Mouse (Mus musculus): ENCODE measurements around the gene Tbc1d20. TPM values are rescaled to one million over a fixed set of nuclear protein-coding genes. Genes with fewer than 3 reads are reported as not detected.
"Not testable (repeated sequence)": the region's sequence is repeated elsewhere in the genome, so short reads cannot be mapped to it uniquely, and the experiment has no call there.

The Tbc1d20 gene
- total RNA-seq, 2 experiments from 2014 or later, result 50.1 to 54.8 TPM

DNA sequence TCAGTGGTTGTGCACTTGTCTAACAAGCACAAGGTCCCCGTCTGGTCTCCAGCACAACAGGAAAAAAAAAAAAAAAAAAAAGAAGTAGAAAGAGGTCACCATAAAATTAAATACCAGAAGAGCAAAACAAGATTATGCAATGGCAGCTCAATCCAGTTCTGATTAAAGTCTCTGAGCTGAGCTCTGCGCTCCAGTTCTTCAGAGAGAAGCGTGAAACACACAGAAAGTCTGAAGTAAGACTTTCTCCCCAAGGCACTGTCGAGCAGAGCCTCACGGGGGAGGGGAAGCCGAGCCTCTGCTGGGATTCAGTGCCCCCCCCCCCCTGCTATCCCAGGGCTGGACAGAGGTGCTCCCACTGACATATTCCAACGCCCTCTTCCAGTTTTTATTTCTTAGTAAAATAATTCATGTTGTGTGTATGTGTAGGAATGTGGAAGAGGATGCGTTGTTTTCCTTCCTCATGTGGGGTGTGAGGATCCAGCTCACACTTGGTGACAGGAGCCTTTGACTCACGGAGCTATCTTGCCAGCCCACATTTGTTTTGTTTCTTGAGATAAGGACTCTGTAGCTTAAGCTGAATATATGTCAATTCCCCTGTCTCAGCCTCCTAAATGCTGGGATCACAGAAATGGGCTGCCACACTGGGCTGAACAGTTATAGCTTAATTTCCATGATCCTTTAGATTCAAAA is 53.3 kb downstream of the Tbc1d20 start:
- DNase-seq (ENCODE audit: low spot score in 2 of 2), result no peak
- intact Hi-C loops (cut with DNase I), result no loop called here

DNA sequence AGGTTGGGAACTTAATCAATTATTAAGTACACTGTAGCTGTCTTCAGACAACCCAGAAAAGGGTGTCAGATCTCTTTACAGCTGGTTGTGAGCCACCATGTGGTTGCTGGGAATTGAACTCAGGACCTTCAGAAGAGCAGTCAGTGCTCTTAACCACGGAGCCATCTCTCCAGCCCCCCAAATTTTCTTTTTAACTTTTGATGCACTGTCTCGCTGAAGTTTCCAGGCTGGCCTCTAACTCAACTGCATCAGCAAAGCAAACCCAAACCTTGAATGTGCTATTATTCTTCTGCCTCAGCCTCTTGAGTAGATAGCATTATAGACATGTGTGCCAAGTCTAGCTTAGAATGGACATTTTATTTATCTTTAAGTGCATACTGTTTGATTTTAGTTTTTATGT is 54.1 kb downstream of the Tbc1d20 start:
- DNase-seq (ENCODE audit: low spot score in 2 of 2), result no peak
- intact Hi-C loops (cut with DNase I), result no loop called here

DNA sequence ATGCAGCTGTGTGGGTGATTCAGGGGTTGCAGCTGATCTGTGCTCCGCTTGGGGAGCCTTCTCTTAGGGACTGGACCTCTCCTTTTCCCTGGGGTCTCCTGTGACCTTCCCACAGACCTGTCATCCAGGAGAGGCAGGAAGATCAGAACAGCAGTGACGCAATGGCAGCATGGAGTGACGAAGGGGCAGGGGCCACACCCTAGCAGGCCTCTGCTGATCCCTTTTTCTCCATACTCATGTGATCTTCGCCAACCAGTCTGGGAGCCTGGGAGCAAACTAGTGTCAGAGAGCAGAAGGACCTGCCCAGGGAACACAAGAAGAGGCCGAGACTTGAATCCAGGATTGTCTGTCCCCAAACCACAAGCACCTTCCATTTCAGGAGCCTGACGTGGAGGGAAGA is 55.6 kb downstream of the Tbc1d20 start:
- intact Hi-C loops (cut with DNase I), result no loop called here
- no peak for DNase-seq (ENCODE audit: low spot score in 2 of 2)

DNA sequence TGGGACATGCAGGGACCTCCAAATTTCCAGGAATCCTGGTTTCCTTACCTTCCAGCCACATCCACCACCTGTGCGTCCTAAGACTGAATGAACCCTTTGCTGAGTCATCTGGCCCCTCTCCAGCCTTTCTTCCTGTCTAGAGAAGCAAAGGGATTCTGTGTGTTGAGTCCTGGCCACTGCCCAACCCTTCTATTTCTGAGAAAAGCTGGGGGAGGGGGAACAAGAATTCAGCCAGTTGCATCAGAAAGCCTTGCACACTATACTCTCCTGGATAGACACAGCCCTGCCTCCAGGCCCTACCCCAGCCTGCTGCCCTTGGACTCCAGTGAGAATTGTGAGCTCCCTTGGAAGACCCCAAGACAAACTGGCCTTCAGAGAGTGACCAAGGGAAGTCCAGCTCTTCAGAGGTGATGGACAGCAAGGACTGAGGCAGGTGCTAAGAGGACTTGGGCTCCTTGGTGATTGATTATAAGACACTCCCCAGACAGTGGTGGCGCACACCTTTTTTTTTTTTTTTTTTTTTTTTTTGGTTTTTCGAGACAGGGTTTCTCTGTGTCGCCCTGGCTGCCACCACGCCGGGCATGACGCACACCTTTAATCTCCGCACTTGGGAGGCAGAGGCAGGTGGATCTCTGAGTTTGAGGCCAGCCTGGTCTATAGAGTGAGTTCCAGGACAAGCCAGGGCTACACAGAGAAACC is 56.4 kb downstream of the Tbc1d20 start:
- intact Hi-C loops (cut with DNase I), result no loop called here
- DNase-seq (ENCODE audit: low spot score in 2 of 2), result peak; percentile 51 to 73

DNA sequence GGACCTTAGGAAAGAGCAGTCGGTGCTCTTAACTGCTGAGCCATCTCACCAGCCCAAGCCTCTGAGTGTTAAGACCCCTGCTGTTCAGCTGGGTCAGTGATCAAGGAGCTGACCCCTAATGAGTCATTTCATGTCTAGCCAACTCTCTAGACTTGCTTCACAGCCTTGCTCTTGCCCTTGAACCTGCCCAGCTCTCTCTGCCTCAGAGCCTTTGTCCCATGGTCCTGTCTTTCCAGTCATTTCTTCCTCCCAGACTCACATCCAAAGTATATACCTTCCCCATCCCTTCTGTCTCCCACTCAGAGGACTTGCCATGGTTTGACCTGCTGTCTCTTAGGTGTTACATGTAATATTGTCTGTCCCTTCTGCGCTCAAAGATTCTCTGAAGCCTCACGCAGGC is 63.6 kb downstream of the Tbc1d20 start:
- no peak for DNase-seq (ENCODE audit: low spot score in 2 of 2)
- intact Hi-C loops (cut with DNase I), result no loop called here

DNA sequence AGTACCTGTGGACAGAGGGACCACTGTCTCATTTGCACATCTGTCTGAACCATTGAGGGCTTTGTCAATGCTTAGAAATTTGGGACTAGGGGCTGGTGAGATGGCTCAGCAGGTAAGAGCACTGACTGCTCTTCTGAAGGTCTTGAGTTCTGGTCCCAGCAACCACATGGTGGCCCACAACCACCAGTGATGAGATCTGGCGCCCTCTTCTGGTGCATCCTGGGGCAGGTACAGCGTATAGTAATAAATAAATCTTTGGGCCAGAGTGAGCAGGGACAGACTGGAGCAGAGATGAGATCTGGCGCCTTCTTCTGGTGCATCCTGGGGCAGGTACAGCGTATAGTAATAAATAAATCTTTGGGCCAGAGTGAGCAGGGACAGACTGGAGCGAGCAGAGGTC is 65.3 kb downstream of the Tbc1d20 start:
- intact Hi-C loops (cut with DNase I); DNase-seq (ENCODE audit: low spot score in 2 of 2): not testable (repeated sequence)

DNA sequence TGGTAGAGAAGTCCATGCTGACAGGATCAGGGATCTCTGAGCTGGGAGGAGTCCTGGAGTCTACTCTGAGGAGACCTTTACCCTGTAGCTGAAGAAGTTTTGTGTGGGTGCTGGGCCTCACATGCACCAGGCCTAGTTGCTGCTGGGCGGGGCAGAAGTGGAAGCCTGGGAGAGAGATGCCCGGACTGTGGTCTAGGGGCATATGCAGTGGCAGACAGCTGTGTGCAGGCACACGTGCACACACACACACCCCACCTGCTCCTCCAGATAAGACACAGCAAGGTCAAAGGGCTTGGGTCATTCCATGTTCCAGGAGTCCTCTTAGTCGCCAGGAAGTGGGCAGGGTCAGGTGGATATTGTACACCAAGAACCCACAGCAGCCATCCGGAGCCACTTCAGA is 66.0 kb downstream of the Tbc1d20 start:
- intact Hi-C loops (cut with DNase I), result loop anchor here (10.0 kb wide), 1 partner anchor 335 kb away; no protein-coding TSS in a partner anchor

DNA sequence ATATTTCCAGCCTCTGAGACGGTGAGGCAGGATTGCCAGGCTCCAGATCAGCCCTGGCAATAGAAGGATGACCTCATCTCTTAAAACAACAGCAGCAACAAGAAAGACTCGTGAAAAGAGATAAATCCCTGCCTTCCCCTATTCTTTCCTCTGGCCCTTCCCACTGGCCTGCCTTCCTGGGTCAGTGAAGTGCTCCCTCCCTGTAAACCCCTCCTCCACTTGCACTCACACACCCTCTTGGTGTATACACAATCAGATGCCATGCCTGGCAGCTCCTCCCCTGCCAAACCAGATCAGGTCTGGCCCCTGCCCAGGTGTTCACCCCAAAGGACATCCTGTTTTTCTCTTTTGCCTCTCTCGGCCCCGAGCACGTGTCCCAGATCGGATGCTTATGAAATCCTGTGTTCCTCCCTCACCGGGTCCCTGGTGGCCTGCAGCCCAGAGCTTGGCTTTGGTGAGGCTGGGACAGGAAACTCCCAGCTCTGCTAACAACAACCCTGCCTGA is 66.7 kb downstream of the Tbc1d20 start:
- intact Hi-C loops (cut with DNase I), result loop anchor here (10.0 kb wide), 1 partner anchor 336 kb away; no protein-coding TSS in a partner anchor
- no peak for DNase-seq (ENCODE audit: low spot score in 2 of 2)

More for the DNA sequence above, 66.0 kb downstream of the Tbc1d20 start:
- DNase-seq (ENCODE audit: low spot score in 2 of 2), result no peak

DNA sequence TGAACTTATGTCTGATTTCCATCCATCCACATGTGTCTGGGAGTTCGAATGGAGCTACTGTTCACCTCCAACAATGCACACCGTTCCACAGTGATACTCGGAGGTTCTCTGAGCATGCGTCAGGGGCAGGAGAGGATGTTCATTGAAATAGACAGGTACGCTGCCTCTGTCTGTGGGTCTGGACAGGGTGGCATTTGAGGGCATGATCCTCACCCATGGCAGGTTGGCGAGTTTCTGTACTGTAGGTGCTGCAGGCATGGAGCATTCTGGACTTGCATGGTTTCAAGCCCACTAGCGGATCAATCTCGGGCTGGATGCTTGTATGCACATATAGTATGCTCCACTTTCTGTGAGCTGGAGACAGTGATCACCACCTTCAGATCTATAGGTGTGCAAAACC is 67.6 kb downstream of the Tbc1d20 start:
- DNase-seq (ENCODE audit: low spot score in 2 of 2), result no peak
- intact Hi-C loops (cut with DNase I), result loop anchor here (10.0 kb wide), 1 partner anchor 336 kb away; no protein-coding TSS in a partner anchor

Other genes with a start within 250 kb of the Tbc1d20 start
- gene Scrt2, start 212.3 kb upstream of the Tbc1d20 start, total RNA-seq (2021), result 1 to 10 TPM; 9.0 to 9.1 TPM
- gene Srxn1, start 188.3 kb upstream of the Tbc1d20 start, total RNA-seq (2021), result 10 to 100 TPM; 58.4 to 62.4 TPM
- 1 to 10 TPM in 1 of 2 experiments, under 1 TPM in 1; 0.75 to 1.2 TPM for gene Tcf15, start 150.3 kb upstream of the Tbc1d20 start, total RNA-seq (2021)
- 100 to 1,000 TPM; 107 TPM for gene Csnk2a1, start 67.0 kb upstream of the Tbc1d20 start, total RNA-seq (2021)
- gene Rbck1, start 38.8 kb downstream of the Tbc1d20 start, total RNA-seq (2021), result 100 to 1,000 TPM; 107 to 116 TPM
- under 1 TPM; 0.34 to 0.99 TPM for gene Trib3, start 50.2 kb downstream of the Tbc1d20 start, total RNA-seq (2021)
- gene Nrsn2, start 82.8 kb downstream of the Tbc1d20 start, total RNA-seq (2021), result 10 to 100 TPM; 38.3 to 57.6 TPM
- gene Sox12, start 104.2 kb downstream of the Tbc1d20 start, total RNA-seq (2021), result 10 to 100 TPM; 17.9 to 22.0 TPM
- 10 to 100 TPM in 1 of 2 experiments, 1 to 10 TPM in 1; 8.7 to 11.9 TPM for gene Zcchc3, start 121.2 kb downstream of the Tbc1d20 start, total RNA-seq (2021)
- gene 6820408C15Rik, start 121.8 kb downstream of the Tbc1d20 start, total RNA-seq (2021), result 1 to 10 TPM; 3.1 to 3.3 TPM
- gene Defb23, start 170.8 kb downstream of the Tbc1d20 start, total RNA-seq (2021), result not detected
- gene Defb20, start 183.2 kb downstream of the Tbc1d20 start, total RNA-seq (2021), result not detected
- gene Defb22, start 196.3 kb downstream of the Tbc1d20 start, total RNA-seq (2021), result not detected
- gene Defb26, start 217.9 kb downstream of the Tbc1d20 start, total RNA-seq (2021), result not detected
- not detected for gene Defb28, start 224.4 kb downstream of the Tbc1d20 start, total RNA-seq (2021)
- gene Defb29, start 246.3 kb downstream of the Tbc1d20 start, total RNA-seq (2021), result not detected